Mouse (Mus musculus): ENCODE data around the gene Ptprj. TPM values are rescaled to one million over a fixed set of nuclear protein-coding genes. Genes with fewer than 3 reads are reported as not detected.
A peak's percentile ranks its signal among the peaks of the same experiment; 100 is the strongest.

Ptprj gene
- polyA plus RNA-seq, 1 experiment, result 241 TPM

DNA sequence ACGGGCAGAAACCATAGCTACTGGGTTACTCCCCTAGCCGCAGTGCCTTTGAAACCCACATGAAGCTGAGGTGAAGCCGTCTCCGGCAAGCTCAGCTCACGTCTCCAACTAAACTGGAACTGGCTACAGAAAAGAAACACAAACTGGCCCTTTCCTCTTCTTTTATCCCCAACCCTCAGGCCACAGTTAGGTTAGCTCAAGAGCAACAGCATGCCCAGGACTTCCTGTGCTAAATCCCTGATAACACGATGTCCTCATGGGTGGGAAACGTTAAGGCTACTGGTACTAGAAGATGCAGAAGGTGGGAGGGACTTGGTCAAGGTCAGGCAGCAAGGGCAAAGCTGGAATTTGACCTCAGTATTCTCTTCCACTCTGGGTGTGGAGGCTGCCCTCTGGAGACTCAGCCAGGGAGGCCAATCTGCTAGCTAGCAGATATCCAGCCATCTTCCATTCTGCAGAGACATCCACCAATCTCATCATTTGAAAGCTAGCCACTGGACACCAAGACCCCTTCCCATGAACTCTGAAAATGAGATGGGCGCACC lies 18.2 kb downstream of the Ptprj start:
- TF ChIP-seq CTCF (IDR thresholded peaks at IDR 0.05; ENCODE audit: low read depth, low read length) (no peak), POLR2A (IDR thresholded peaks at IDR 0.05; ENCODE audit: borderline replicate concordance, low read depth, low read length) (no peak)
- Histone ChIP-seq H3K4me3 (ENCODE audit: insufficient read depth, low read length) (no peak overlapping the region), H3K27ac (ENCODE audit: insufficient read depth, low read depth, low read length) (no peak overlapping the region), H3K4me1 (ENCODE audit: control insufficient read depth, insufficient read depth, low read length) (peaks cover 81% of the 10 kb centered on the region)

DNA sequence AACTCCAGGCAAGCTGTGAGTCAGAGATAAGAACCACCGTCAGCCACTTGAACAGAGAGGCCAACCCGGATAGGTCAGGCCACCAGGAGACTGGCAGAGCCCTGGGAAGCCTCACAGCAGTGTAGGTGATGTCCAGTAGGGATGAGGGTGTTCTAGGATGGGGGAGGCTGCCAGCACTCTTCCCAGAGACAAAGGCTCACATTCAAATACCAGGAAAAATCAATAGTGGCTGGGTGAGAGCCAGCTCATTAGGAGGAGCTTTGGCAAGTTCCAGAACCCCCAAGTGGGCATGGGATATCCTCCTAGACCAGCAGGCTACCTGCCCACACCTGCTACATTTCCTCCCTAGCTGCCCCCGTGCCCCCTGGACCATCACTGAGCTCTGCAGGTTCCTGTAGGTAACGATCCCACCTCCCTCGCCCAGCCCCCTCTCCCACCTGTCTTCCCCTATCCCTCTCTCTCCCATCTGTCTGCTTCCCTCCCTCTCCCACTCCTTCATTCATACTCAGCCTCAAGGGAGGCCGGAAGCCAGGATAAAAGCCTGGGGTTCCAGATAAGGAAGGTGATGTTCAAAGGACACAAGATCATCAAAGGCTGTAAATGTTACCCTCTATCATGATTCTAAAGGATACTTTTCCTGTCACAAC lies 20.1 kb downstream of the Ptprj start:
- Histone ChIP-seq H3K27ac (ENCODE audit: insufficient read depth, low read depth, low read length) (no peak overlapping the region), H3K4me1 (ENCODE audit: control insufficient read depth, insufficient read depth, low read length) (peaks cover 78% of the 10 kb centered on the region), H3K4me3 (ENCODE audit: insufficient read depth, low read length) (no peak overlapping the region)
- TF ChIP-seq POLR2A (IDR thresholded peaks at IDR 0.05; ENCODE audit: borderline replicate concordance, low read depth, low read length) (no peak), CTCF (IDR thresholded peaks at IDR 0.05; ENCODE audit: low read depth, low read length) (no peak)

DNA sequence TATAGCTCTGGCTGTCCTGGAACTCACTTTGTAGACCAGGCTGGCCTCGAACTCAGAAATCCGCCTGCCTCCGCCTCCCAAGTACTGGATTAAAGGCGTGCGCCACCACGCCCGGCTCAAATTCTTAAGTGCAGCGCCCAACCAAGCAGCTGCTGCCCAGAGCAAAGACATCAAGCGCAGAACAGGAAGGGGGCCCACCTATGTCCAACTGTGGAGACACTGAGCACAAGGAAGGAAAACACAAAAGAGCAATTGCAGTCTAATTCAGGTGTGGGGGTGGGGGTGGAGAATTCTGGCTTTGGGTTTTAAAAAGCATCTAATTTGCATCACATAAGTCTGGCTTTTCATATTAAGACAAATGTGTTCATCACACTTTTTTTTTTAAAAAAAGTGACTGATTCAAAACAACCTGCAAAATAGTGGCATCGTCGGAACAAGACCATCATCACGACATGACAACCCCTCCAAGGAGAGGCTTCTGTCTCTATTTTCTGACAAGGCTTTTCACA lies 20.7 kb downstream of the Ptprj start:
- H3K4me1 ChIP-seq (ENCODE audit: control insufficient read depth, insufficient read depth, low read length), result peaks cover 78% of the 10 kb centered on the region

DNA sequence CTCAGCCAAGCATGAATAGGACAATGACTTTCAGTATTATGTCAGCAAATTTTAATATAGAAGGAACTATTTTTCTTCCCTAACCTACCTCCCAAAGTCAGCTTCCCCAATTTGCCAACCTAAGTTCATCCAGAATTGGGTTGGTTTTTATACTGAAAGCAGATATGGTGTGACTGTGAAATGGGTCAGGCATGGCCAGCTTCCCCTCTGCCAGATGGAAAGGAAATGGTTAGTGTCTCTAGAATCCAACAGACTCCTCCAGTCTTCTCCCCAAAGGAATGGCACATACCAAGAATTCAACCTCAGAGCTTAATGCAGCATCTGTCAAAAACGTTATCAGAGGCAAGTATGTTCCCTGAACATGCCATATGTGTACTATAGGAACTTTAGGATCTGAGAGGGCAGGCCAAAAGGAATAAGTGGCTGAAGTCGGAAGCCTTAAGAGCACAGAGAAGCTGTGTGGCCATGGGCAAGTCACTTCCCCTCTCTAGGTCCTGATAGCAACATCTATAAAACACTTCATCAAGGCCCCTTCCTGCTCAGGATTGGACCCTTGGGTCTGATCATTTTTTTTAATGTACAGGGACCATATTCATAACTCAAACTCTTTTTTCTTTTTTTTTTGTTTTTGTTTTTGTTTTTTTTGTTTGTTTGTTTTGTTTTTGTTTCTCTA lies 21.3 kb downstream of the Ptprj start:
- peaks cover 83% of the 10 kb centered on the region for H3K4me1 ChIP-seq (ENCODE audit: control insufficient read depth, insufficient read depth, low read length)
- H3K4me3 ChIP-seq (ENCODE audit: insufficient read depth, low read length), result no peak overlapping the region
- peak overlapping the region; percentile 76 for H3K27ac ChIP-seq (ENCODE audit: insufficient read depth, low read depth, low read length)
- no peak for TF ChIP-seq CTCF (IDR thresholded peaks at IDR 0.05; ENCODE audit: low read depth, low read length)
- no peak for TF ChIP-seq POLR2A (IDR thresholded peaks at IDR 0.05; ENCODE audit: borderline replicate concordance, low read depth, low read length)

More for the DNA sequence above, 20.7 kb downstream of the Ptprj start:
- TF ChIP-seq POLR2A (IDR thresholded peaks at IDR 0.05; ENCODE audit: borderline replicate concordance, low read depth, low read length) (no peak), CTCF (IDR thresholded peaks at IDR 0.05; ENCODE audit: low read depth, low read length) (no peak)
- Histone ChIP-seq H3K27ac (ENCODE audit: insufficient read depth, low read depth, low read length) (peak overlapping the region; percentile 73), H3K4me3 (ENCODE audit: insufficient read depth, low read length) (no peak overlapping the region)

DNA sequence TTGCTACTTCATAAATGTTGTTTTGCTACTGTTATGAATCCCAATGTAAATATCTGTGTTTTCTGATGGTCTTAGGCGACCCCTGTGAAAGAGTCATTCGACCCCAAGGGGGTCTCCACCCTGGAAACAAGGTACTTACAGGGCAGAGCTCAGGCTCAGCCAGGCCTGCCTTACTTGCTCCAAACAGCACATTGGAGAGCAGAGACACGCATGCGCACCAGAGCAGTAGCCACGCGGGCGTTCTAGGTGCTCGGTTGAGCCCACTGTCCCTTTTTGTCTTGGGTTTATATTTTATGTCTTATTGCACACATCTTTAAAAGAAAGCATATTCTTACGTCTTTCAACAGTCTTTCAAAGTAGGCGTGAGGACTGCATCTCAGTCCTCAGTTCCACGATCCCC lies 22.1 kb downstream of the Ptprj start:
- peak overlapping the region; percentile 76 for H3K27ac ChIP-seq (ENCODE audit: insufficient read depth, low read depth, low read length)
- peaks cover 85% of the 10 kb centered on the region for H3K4me1 ChIP-seq (ENCODE audit: control insufficient read depth, insufficient read depth, low read length)
- TF ChIP-seq CTCF (IDR thresholded peaks at IDR 0.05; ENCODE audit: low read depth, low read length) (no peak), POLR2A (IDR thresholded peaks at IDR 0.05; ENCODE audit: borderline replicate concordance, low read depth, low read length) (no peak)
- no peak overlapping the region for H3K4me3 ChIP-seq (ENCODE audit: insufficient read depth, low read length)

DNA sequence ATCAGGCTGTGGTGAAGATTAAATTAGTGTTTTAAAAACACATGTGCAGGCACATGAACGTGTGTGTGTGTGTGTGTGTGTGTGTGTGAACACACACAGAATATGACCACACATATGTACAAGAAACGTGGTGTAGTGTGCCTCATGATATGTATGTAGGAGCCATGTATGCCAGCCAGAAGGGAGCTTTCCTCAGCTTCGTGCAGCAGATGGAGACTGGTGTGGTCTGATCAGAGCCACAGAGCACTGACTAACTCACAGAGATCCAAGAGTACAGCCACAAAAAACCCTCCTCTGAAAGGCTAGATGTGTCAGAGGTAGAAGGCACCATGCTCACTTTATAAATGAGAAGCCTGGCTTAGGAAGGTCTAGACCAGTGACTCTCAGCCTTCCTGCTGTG lies 22.5 kb downstream of the Ptprj start:
- no peak for TF ChIP-seq POLR2A (IDR thresholded peaks at IDR 0.05; ENCODE audit: borderline replicate concordance, low read depth, low read length)
- Histone ChIP-seq H3K27ac (ENCODE audit: insufficient read depth, low read depth, low read length) (peak overlapping the region; percentile 76), H3K4me1 (ENCODE audit: control insufficient read depth, insufficient read depth, low read length) (peaks cover 86% of the 10 kb centered on the region), H3K4me3 (ENCODE audit: insufficient read depth, low read length) (no peak overlapping the region)

DNA sequence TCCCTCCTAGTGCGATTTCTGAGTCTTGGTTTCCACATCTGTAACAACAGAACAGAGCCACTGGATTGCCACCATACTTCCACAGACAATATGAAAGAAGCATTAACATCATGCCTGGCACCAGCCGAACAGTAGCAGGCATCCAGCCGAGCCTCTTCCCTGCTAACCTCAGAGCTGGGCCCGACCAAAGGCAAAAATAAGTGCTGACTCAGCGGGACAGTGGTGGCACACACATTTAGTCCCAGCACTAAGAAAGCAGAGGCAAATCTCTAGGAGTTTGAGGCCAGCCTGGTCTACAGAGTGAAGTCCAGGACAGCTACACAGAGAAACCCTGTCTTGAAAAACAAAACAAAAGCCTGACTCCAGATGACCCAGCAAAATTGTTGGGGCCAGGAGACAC lies 24.7 kb downstream of the Ptprj start:
- Histone ChIP-seq H3K4me3 (ENCODE audit: insufficient read depth, low read length) (no peak overlapping the region), H3K4me1 (ENCODE audit: control insufficient read depth, insufficient read depth, low read length) (peaks cover 75% of the 10 kb centered on the region), H3K27ac (ENCODE audit: insufficient read depth, low read depth, low read length) (no peak overlapping the region)
- TF ChIP-seq POLR2A (IDR thresholded peaks at IDR 0.05; ENCODE audit: borderline replicate concordance, low read depth, low read length), result no peak

DNA sequence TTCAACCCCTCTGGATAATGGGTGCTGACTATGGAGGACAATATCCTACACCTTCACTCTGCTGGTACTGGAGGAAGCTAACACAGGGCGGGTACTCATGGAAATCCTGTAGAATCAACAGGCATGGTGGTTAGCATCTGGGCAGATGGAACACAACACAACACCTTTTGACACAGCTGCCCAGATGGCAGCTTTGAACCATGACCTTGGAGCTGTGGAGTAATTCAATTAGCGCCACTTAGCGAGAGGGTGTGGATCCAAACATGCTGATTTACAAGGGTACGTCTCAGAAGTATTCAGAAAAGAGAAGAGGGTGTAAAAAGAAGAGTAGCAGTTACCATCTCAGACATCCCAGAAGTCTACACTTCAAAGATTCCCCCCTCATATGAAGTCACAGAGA lies 25.6 kb downstream of the Ptprj start:
- no peak for TF ChIP-seq CTCF (IDR thresholded peaks at IDR 0.05; ENCODE audit: low read depth, low read length)
- no peak for TF ChIP-seq POLR2A (IDR thresholded peaks at IDR 0.05; ENCODE audit: borderline replicate concordance, low read depth, low read length)
- Histone ChIP-seq H3K4me3 (ENCODE audit: insufficient read depth, low read length) (no peak overlapping the region), H3K27ac (ENCODE audit: insufficient read depth, low read depth, low read length) (no peak overlapping the region), H3K4me1 (ENCODE audit: control insufficient read depth, insufficient read depth, low read length) (peaks cover 71% of the 10 kb centered on the region)

DNA sequence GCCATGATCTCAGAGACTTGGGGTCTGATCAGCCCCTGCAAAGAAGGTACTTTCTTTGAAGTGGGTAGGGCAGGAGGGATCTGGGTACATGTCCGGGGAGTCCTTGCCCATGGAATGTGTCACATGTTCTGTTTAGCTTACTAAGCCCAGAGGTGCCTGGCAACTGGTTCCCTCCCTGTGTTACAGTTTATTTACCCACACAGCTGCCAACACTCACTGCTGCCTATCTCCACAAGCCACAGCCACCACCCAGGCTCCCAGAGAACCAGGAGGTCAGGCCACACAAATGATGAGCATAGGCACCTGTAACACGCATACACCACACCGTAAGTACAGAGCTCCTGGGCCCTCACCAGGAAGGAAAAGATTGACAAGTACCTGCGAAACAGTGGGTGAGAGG lies 26.6 kb downstream of the Ptprj start:
- no peak for TF ChIP-seq POLR2A (IDR thresholded peaks at IDR 0.05; ENCODE audit: borderline replicate concordance, low read depth, low read length)
- no peak for TF ChIP-seq CTCF (IDR thresholded peaks at IDR 0.05; ENCODE audit: low read depth, low read length)
- H3K27ac ChIP-seq (ENCODE audit: insufficient read depth, low read depth, low read length), result no peak overlapping the region
- peaks cover 72% of the 10 kb centered on the region for H3K4me1 ChIP-seq (ENCODE audit: control insufficient read depth, insufficient read depth, low read length)
- no peak overlapping the region for H3K4me3 ChIP-seq (ENCODE audit: insufficient read depth, low read length)

DNA sequence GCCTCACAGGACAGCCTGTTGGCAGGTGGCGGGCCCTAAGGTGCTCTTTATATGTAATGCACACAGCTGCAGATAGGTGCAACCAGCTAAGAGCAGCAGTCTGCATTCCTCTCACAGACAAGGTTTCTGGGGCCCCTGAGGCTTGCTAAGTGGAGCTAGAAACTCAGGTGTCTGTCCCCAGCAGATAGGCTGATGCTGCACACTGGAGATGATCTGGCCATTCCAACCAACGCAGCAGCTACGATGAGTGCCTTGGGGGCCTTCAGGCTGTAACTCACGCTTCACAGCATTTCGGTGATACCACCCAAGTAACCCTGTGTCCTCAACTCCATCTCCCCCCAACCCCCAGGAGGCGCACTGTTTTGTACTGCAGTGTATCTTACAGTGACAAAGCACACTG lies 29.8 kb downstream of the Ptprj start:
- Histone ChIP-seq H3K4me3 (ENCODE audit: insufficient read depth, low read length) (no peak overlapping the region), H3K4me1 (ENCODE audit: control insufficient read depth, insufficient read depth, low read length) (peaks cover 71% of the 10 kb centered on the region)

More for the DNA sequence above, 29.8 kb downstream of the Ptprj start:
- TF ChIP-seq POLR2A (IDR thresholded peaks at IDR 0.05; ENCODE audit: borderline replicate concordance, low read depth, low read length) (no peak), CTCF (IDR thresholded peaks at IDR 0.05; ENCODE audit: low read depth, low read length) (no peak)
- no peak overlapping the region for H3K27ac ChIP-seq (ENCODE audit: insufficient read depth, low read depth, low read length)
